Mouse (Mus musculus) spleen, adult 2 months (tissue): Measurements from ENCODE around the gene Hells. TPM values are rescaled to one million over a fixed set of nuclear protein-coding genes. Genes with fewer than 3 reads are reported as not detected.

Source experiments
- DNase-seq, 2 experiments: peaks; one replicate each; pipeline versions ENCODE4 v3.0.0 to v3.0.0-alpha.2; 2012 to 2021; ENCODE audit warnings: low spot score in 2 of 2, low read depth in 1 of 2
- H3K27ac ChIP-seq: fragments of 200-500 bp; 2 replicates; pipeline ENCODE4 v1.5.1; 2012; ENCODE audit warnings: low read length, inconsistent platforms; ENCODE audit not compliant: insufficient read depth
- H3K27me3 ChIP-seq: fragments of 200-500 bp; 2 replicates; pipeline ENCODE4 v1.6.1; 2012; ENCODE audit warnings: mild to moderate bottlenecking, moderate library complexity, low read length, inconsistent platforms; ENCODE audit not compliant: control insufficient read depth, insufficient read depth
- H3K36me3 ChIP-seq: fragments of 200-500 bp; 2 replicates; pipeline ENCODE4 v1.6.1; 2012; ENCODE audit warnings: mild to moderate bottlenecking, low read length, inconsistent platforms; ENCODE audit not compliant: control insufficient read depth, insufficient read depth
- H3K4me1 ChIP-seq: fragments of 200-500 bp; 2 replicates; pipeline ENCODE4 v1.6.1; 2011; ENCODE audit warnings: inconsistent platforms; ENCODE audit not compliant: control insufficient read depth, insufficient read depth, insufficient read length
- H3K4me3 ChIP-seq: fragments of 200-500 bp; 2 replicates; pipeline ENCODE4 v1.5.1; 2011; ENCODE audit warnings: mild to moderate bottlenecking, inconsistent platforms; ENCODE audit not compliant: insufficient read depth, insufficient read length; ENCODE audit errors: extremely low read depth
- CTCF ChIP-seq: fragments of 200-500 bp; IDR thresholded peaks from 2 replicates; pipeline ENCODE4 v1.5.1; 2011; ENCODE audit warnings: mild to moderate bottlenecking, inconsistent platforms; ENCODE audit not compliant: insufficient read depth, insufficient read length, insufficient replicate concordance; ENCODE audit errors: extremely low read depth
- POLR2A ChIP-seq: fragments of 200-500 bp; IDR thresholded peaks from 2 replicates; pipeline ENCODE4 v1.6.1; 2011; ENCODE audit warnings: low read depth, low read length, inconsistent platforms
- WGBS: fragments of 180-500 bp; shearing (Covaris S2); methylation state at CpG from one replicate; pipeline ENCODE4 v1.1.7; 2018; 5-methylcytosine and 5-hydroxymethylcytosine counted together
- polyA plus RNA-seq: library from polyadenylated mRNA; depleted of rRNA; stranded (reverse); fragments of >200 nt; gene quantifications from 2 replicates; pipeline ENCODE4 v1.2.3, GENCODE M21; 2012

The Hells gene
- polyA plus RNA-seq, 1 experiment: 0.79 TPM

- Histone ChIP-seq H3K4me3 (no peak overlapping the region), H3K36me3 (no peaks in the 10 kb centered on the region), H3K27me3 (no peaks in the 10 kb centered on the region), H3K4me1 (no peaks in the 10 kb centered on the region), H3K27ac (no peak overlapping the region)
- 88% methylated on average over 5 of the region's 5 CpGs for WGBS
- DNase-seq: no peak
- TF ChIP-seq CTCF (no peak), POLR2A (no peak)
Measured at GRCm38 (mm10) chr19:38972581-38972980, 41.9 kb downstream of the Hells start.

- TF ChIP-seq CTCF: no peak
- no peak for TF ChIP-seq POLR2A
- Histone ChIP-seq H3K4me1 (no peaks in the 10 kb centered on the region), H3K27me3 (no peaks in the 10 kb centered on the region), H3K27ac (no peak overlapping the region), H3K4me3 (no peak overlapping the region), H3K36me3 (no peaks in the 10 kb centered on the region)
- DNase-seq: no peak
- WGBS: 51% methylated on average over 7 of the region's 7 CpGs
Measured at GRCm38 (mm10) chr19:38973666-38974065, 43.0 kb downstream of the Hells start.

- no peak for TF ChIP-seq CTCF
- TF ChIP-seq POLR2A: no peak
- H3K27ac ChIP-seq: no peak overlapping the region
- no peaks in the 10 kb centered on the region for H3K4me1 ChIP-seq
- H3K36me3 ChIP-seq: no peaks in the 10 kb centered on the region
- DNase-seq: no peak
- no peak overlapping the region for H3K4me3 ChIP-seq
- no peaks in the 10 kb centered on the region for H3K27me3 ChIP-seq
Measured at GRCm38 (mm10) chr19:38976269-38976668, 45.6 kb downstream of the Hells start.

GRCm38 (mm10) chr19:38981966-38982365, 51.3 kb downstream of the Hells start:
- peak; percentile 3 to 51 for DNase-seq
- Histone ChIP-seq H3K27me3 (no peaks in the 10 kb centered on the region), H3K4me3 (no peak overlapping the region), H3K4me1 (no peaks in the 10 kb centered on the region), H3K27ac (no peak overlapping the region), H3K36me3 (no peaks in the 10 kb centered on the region)
- 0% methylated on average over 1 of the region's 1 CpGs for WGBS
- TF ChIP-seq CTCF (peak; percentile 39; the same call in 1 of the 2 replicates), POLR2A (no peak)

- WGBS: 84% methylated on average over 4 of the region's 4 CpGs
- no peak for DNase-seq
- no peak overlapping the region for H3K4me3 ChIP-seq
- no peak overlapping the region for H3K27ac ChIP-seq
- H3K36me3 ChIP-seq: no peaks in the 10 kb centered on the region
- TF ChIP-seq POLR2A (no peak), CTCF (no peak)
- H3K27me3 ChIP-seq: no peaks in the 10 kb centered on the region
- no peaks in the 10 kb centered on the region for H3K4me1 ChIP-seq
Measured at GRCm38 (mm10) chr19:38998248-38998647, 67.5 kb downstream of the Hells start.

GRCm38 (mm10) chr19:38998676-38999075, 68.0 kb downstream of the Hells start:
- WGBS: 89% methylated on average over 1 of the region's 1 CpGs
- H3K4me1 ChIP-seq: no peaks in the 10 kb centered on the region
- H3K27me3 ChIP-seq: no peaks in the 10 kb centered on the region
- H3K36me3 ChIP-seq: no peaks in the 10 kb centered on the region
- H3K27ac ChIP-seq: no peak overlapping the region
- no peak for TF ChIP-seq POLR2A
- TF ChIP-seq CTCF: no peak
- H3K4me3 ChIP-seq: no peak overlapping the region
- DNase-seq: no peak

GRCm38 (mm10) chr19:39005132-39005531, 74.4 kb downstream of the Hells start:
- 84% methylated on average over 1 of the region's 1 CpGs for WGBS
- no peak for DNase-seq
- no peak overlapping the region for H3K27ac ChIP-seq
- no peak for TF ChIP-seq POLR2A
- TF ChIP-seq CTCF: no peak
- no peak overlapping the region; the same call in 1 of the 2 replicates for H3K4me3 ChIP-seq
- no peaks in the 10 kb centered on the region for H3K4me1 ChIP-seq
- no peaks in the 10 kb centered on the region for H3K36me3 ChIP-seq
- H3K27me3 ChIP-seq: no peaks in the 10 kb centered on the region
